Comparison of ENCODE assay signal across 19 mouse cellular contexts in the genomic region with DNA sequence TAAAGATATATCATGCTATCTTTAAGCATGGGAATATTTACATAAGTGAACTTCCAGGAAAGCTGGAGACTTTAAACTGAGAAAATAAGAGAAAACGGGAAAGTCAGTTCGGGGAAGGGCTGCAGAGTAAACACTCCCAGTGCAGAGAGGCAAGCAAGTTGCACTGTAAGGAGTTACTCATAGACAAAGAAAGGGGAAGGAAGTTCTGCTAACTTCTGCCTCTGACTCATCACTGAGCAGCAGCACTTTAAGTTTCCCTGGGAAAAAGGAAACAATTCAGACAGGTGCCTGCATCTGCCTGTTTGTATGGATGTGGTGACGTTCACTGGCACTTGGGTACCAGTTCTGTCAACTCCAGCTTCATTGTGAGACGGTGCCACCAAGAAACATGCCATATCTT. TPM values are rescaled to one million over a fixed set of nuclear protein-coding genes. Genes with fewer than 3 reads are reported as not detected.
DNase-seq lines count a peak whose midpoint lies in the region; ATAC-seq and TF ChIP-seq lines count a peak whose summit lies in the region.
"Had no signal": no experiment of that assay in that cellular context is flagged by ENCODE, and none has a peak within 500 bp of the region (broad histone marks: within the 10 kb centered on the region; RNA-seq: fewer than 3 reads in every experiment).

No protein-coding gene starts in this region.

- H3K4me3 ChIP-seq in intestine, postnatal 0 days (ENCODE audit: low read depth, low read length) = no peak overlapping the region
- no peak overlapping the region for H3K4me3 ChIP-seq in neural tube, embryonic 15.5 days (replicated peaks)
- H3K4me3 ChIP-seq: embryonic facial prominence, embryonic 10.5 days; erythroblast, embryonic 14.5 days; heart, embryonic 13.5 days; hindbrain, embryonic 12.5 days had no signal

- H3K4me2 ChIP-seq in intestine, postnatal 0 days (replicated peaks; ENCODE audit: low read depth) = no peak overlapping the region
- no peak overlapping the region for H3K4me2 ChIP-seq in neural tube, embryonic 15.5 days
- H3K4me2 ChIP-seq: heart, embryonic 13.5 days; hindbrain, embryonic 12.5 days had no signal

- no peak overlapping the region for H3K9ac ChIP-seq in intestine, postnatal 0 days (ENCODE audit: low read depth, low read length)
- no peak overlapping the region for H3K9ac ChIP-seq in neural tube, embryonic 15.5 days (replicated peaks)
- H3K9ac ChIP-seq: heart, embryonic 13.5 days; hindbrain, embryonic 12.5 days; liver, embryonic 14.5 days had no signal

- peak; percentile 9 for DNase-seq in layer of hippocampus, adult 9-11 months
- no peak for DNase-seq in layer of hippocampus, postnatal 14 days (ENCODE audit: low spot score in 2 of 2)
- DNase-seq in NIH3T3 (ENCODE audit: low read depth) = peak; percentile 28
- peak; percentile 51 for DNase-seq in yolk sac, embryonic 10.5 days (ENCODE audit: low spot score)
- no peak for DNase-seq in kidney, postnatal 10 days
- DNase-seq: adrenal gland, postnatal 25 days; cerebellum, postnatal 25 days; kidney, adult 18-20 months; kidney, postnatal 25 days; layer of hippocampus, postnatal 36 days; lung, postnatal 14 days had no signal

- no peaks in the 10 kb centered on the region for H3K9me3 ChIP-seq in intestine, postnatal 0 days (ENCODE audit: control insufficient read depth)
- H3K9me3 ChIP-seq in neural tube, embryonic 15.5 days (replicated peaks) = no peaks in the 10 kb centered on the region
- H3K9me3 ChIP-seq: embryonic facial prominence, embryonic 10.5 days; heart, embryonic 13.5 days; hindbrain, embryonic 12.5 days had no signal

- WGBS in intestine, postnatal 0 days = 23% methylated on average over 4 of the region's 4 CpGs
- 75% methylated on average over 4 of the region's 4 CpGs for WGBS in neural tube, embryonic 15.5 days

- no peak overlapping the region for H3K27ac ChIP-seq in intestine, postnatal 0 days (ENCODE audit: low read depth, low read length)
- H3K27ac ChIP-seq in neural tube, embryonic 15.5 days (replicated peaks) = no peak overlapping the region
- H3K27ac ChIP-seq: embryonic facial prominence, embryonic 10.5 days; heart, embryonic 13.5 days; hindbrain, embryonic 12.5 days; liver, embryonic 14.5 days had no signal

- H3K4me1 ChIP-seq in intestine, postnatal 0 days (replicated peaks; ENCODE audit: control insufficient read depth, insufficient read depth, low read length) = peaks cover 3% of the 10 kb centered on the region; the same call in 1 of the 2 replicates
- no peaks in the 10 kb centered on the region for H3K4me1 ChIP-seq in neural tube, embryonic 15.5 days
- H3K4me1 ChIP-seq: embryonic facial prominence, embryonic 10.5 days; hindbrain, embryonic 12.5 days had no signal

- no peaks in the 10 kb centered on the region for H3K27me3 ChIP-seq in intestine, postnatal 0 days (replicated peaks; ENCODE audit: control insufficient read depth, insufficient read depth, low read length)
- no peaks in the 10 kb centered on the region for H3K27me3 ChIP-seq in neural tube, embryonic 15.5 days (replicated peaks)
- H3K27me3 ChIP-seq: heart, embryonic 13.5 days; hindbrain, embryonic 12.5 days had no signal

- ATAC-seq in intestine, postnatal 0 days = peak; percentile 47; the same call in 1 of the 2 replicates
- ATAC-seq in neural tube, embryonic 15.5 days (ENCODE audit: low FRiP score) = no peak
- ATAC-seq: midbrain, embryonic 16.5 days had no signal

- no peaks in the 10 kb centered on the region for H3K36me3 ChIP-seq in intestine, postnatal 0 days (ENCODE audit: control insufficient read depth, insufficient read depth)
- H3K36me3 ChIP-seq in neural tube, embryonic 15.5 days = no peaks in the 10 kb centered on the region
- H3K36me3 ChIP-seq: embryonic facial prominence, embryonic 10.5 days; hindbrain, embryonic 12.5 days had no signal

- TF ChIP-seq CTCF in intestine, postnatal 0 days (IDR thresholded peaks at IDR 0.05; ENCODE audit: low read depth) = no peak

RNA-seq across cellular contexts. Expression of a gene that starts 28.6 kb away (rescaled TPM):
- total RNA-seq in layer of hippocampus, postnatal 14 days (2021) = 1 to 10 TPM; 1.7 to 1.8 TPM
- 9.2 TPM in 2 replicates for polyA plus RNA-seq in intestine, postnatal 0 days (2015; fragmentation: Nextera tagmentation; extraction: Ambion mirVana)
- polyA plus RNA-seq in neural tube, embryonic 15.5 days (2015; fragmentation: Nextera tagmentation; extraction: Ambion mirVana) = 1.5 and 4.1 TPM in 2 replicates
- polyA plus RNA-seq: erythroblast, embryonic 14.5 days had no signal

Comparison
In these comparisons a context has a peak if more than half of its experiments do, and no peak if none do; other contexts are left out.
1. DNase-seq: peak in layer of hippocampus, adult 9-11 months (single experiment), NIH3T3 (single experiment) and yolk sac, embryonic 10.5 days (single experiment); none in layer of hippocampus, postnatal 14 days (0 of 2) and kidney, postnatal 10 days (single experiment).